Mouse (Mus musculus) midbrain, embryonic 10.5 days (tissue): ENCODE results near the gene Ube2o. TPM values are rescaled to one million over a fixed set of nuclear protein-coding genes. Genes with fewer than 3 reads are reported as not detected.

ENCODE experiments used
- DNase-seq: peaks from one replicate; pipeline ENCODE4 v3.0.0-alpha.2; 2017; ENCODE audit warnings: low spot score
- H3K27ac ChIP-seq: fragments of 300-500 bp; sonication (generic); replicated peaks from 2 replicates; pipeline ENCODE4 v1.5.1; 2016; ENCODE audit warnings: mild to moderate bottlenecking
- H3K27me3 ChIP-seq: fragments of 300-500 bp; sonication (generic); 2 replicates; pipeline ENCODE4 v1.6.1; 2016; ENCODE audit warnings: low read depth, mild to moderate bottlenecking; ENCODE audit not compliant: poor library complexity, severe bottlenecking
- H3K36me3 ChIP-seq: fragments of 300-500 bp; sonication (generic); 2 replicates; pipeline ENCODE4 v1.6.1; 2016; ENCODE audit warnings: mild to moderate bottlenecking, moderate library complexity
- H3K4me1 ChIP-seq: fragments of 300-500 bp; sonication (generic); 2 replicates; pipeline ENCODE4 v1.6.1; 2016
- H3K4me3 ChIP-seq: fragments of 300-500 bp; sonication (generic); 2 replicates; pipeline ENCODE4 v1.5.1; 2016; ENCODE audit warnings: mild to moderate bottlenecking, moderate library complexity
- H3K9me3 ChIP-seq: fragments of 300-500 bp; sonication (generic); replicated peaks from 2 replicates; pipeline ENCODE4 v1.6.1; 2016; ENCODE audit warnings: mild to moderate bottlenecking
- WGBS: fragments of 180-500 bp; shearing (Covaris S2); methylation state at CpG from one replicate; pipeline ENCODE4 v1.1.7; 2016; 5-methylcytosine and 5-hydroxymethylcytosine counted together
- polyA plus RNA-seq: library from polyadenylated mRNA; unstranded; fragments of >200 nt; fragmentation: Nextera tagmentation; extraction: Ambion mirVana; gene quantifications from 2 replicates; pipeline ENCODE4 v1.2.1, GENCODE M21; 2016

The Ube2o gene
- 8.3 and 8.7 TPM in 2 replicates for polyA plus RNA-seq

- H3K27ac ChIP-seq, result peak within 1 kb of the TSS; percentile 93
- peak; percentile 87 for DNase-seq
- H3K4me1 ChIP-seq, result peaks cover 38% of the 10 kb centered on the region
- no peaks in the 10 kb centered on the region for H3K9me3 ChIP-seq
- peak within 1 kb of the TSS; percentile 96 for H3K4me3 ChIP-seq
- H3K27me3 ChIP-seq, result no peaks in the 10 kb centered on the region
- WGBS, result under 1% methylated on average over 51 of the region's 51 CpGs
- H3K36me3 ChIP-seq, result peaks cover 6% of the 10 kb centered on the region
Observed at GRCm38 (mm10) chr11:116581376-116581814, at the start of gene Ube2o. Ube2o (minus strand) TSS chr11:116581447.

- peaks cover 2% of the 10 kb centered on the region for H3K27me3 ChIP-seq
- DNase-seq, result no peak
- H3K4me1 ChIP-seq, result peaks cover 21% of the 10 kb centered on the region
- WGBS, result 69% methylated on average over 12 of the region's 12 CpGs
- H3K9me3 ChIP-seq, result no peaks in the 10 kb centered on the region
- H3K27ac ChIP-seq, result peak overlapping the region; percentile 49; the same call in 1 of the 2 replicates
- H3K4me3 ChIP-seq, result no peak overlapping the region
- no peaks in the 10 kb centered on the region for H3K36me3 ChIP-seq
Observed at GRCm38 (mm10) chr11:116630171-116630965, 49.1 kb upstream of the Ube2o start.

GRCm38 (mm10) chr11:116629472-116629871 lies 48.2 kb upstream of the Ube2o start:
- H3K4me3 ChIP-seq, result no peak overlapping the region
- no peak for DNase-seq
- no peaks in the 10 kb centered on the region for H3K36me3 ChIP-seq
- no peaks in the 10 kb centered on the region for H3K9me3 ChIP-seq
- 87% methylated on average over 6 of the region's 6 CpGs for WGBS
- H3K27ac ChIP-seq, result no peak overlapping the region
- H3K4me1 ChIP-seq, result peaks cover 24% of the 10 kb centered on the region
- H3K27me3 ChIP-seq, result peaks cover 10% of the 10 kb centered on the region

- Histone ChIP-seq H3K4me3 (no peak overlapping the region), H3K36me3 (no peaks in the 10 kb centered on the region), H3K27ac (no peak overlapping the region), H3K27me3 (peaks cover 18% of the 10 kb centered on the region), H3K9me3 (no peaks in the 10 kb centered on the region), H3K4me1 (peaks cover 32% of the 10 kb centered on the region)
- DNase-seq, result peak; percentile 85
- WGBS, result 65% methylated on average over 9 of the region's 9 CpGs
Observed at GRCm38 (mm10) chr11:116628712-116629111, 47.5 kb upstream of the Ube2o start.

- 38% methylated on average over 10 of the region's 10 CpGs for WGBS
- Histone ChIP-seq H3K4me3 (no peak overlapping the region), H3K9me3 (no peaks in the 10 kb centered on the region), H3K27me3 (peaks cover 32% of the 10 kb centered on the region), H3K27ac (no peak overlapping the region), H3K36me3 (no peaks in the 10 kb centered on the region), H3K4me1 (peaks cover 44% of the 10 kb centered on the region)
- DNase-seq, result no peak
Observed at GRCm38 (mm10) chr11:116627072-116628020, 46.1 kb upstream of the Ube2o start.

- DNase-seq, result no peak
- H3K9me3 ChIP-seq, result no peaks in the 10 kb centered on the region
- H3K27me3 ChIP-seq, result peaks cover 40% of the 10 kb centered on the region
- H3K36me3 ChIP-seq, result no peaks in the 10 kb centered on the region
- no peak within 1 kb of the TSS for H3K4me3 ChIP-seq
- WGBS, result 73% methylated on average over 10 of the region's 10 CpGs
- no peak within 1 kb of the TSS for H3K27ac ChIP-seq
- peaks cover 49% of the 10 kb centered on the region for H3K4me1 ChIP-seq
Observed at GRCm38 (mm10) chr11:116626299-116627071, 45.2 kb upstream of the Ube2o start, which contains the start of gene Rhbdf2. Rhbdf2 (minus strand) TSS chr11:116627019.

GRCm38 (mm10) chr11:116625081-116626000 lies 44.1 kb upstream of the Ube2o start:
- Histone ChIP-seq H3K4me1 (peaks cover 50% of the 10 kb centered on the region), H3K9me3 (no peaks in the 10 kb centered on the region), H3K27me3 (peaks cover 52% of the 10 kb centered on the region), H3K27ac (no peak overlapping the region), H3K36me3 (no peaks in the 10 kb centered on the region), H3K4me3 (no peak overlapping the region)
- peak; percentile 67 for DNase-seq
- WGBS, result 72% methylated on average over 17 of the region's 17 CpGs

GRCm38 (mm10) chr11:116624131-116624832 lies 43.0 kb upstream of the Ube2o start:
- Histone ChIP-seq H3K4me1 (peaks cover 50% of the 10 kb centered on the region), H3K27me3 (peaks cover 53% of the 10 kb centered on the region)
- DNase-seq, result peak; percentile 85

GRCm38 (mm10) chr11:116623281-116624124 lies 42.3 kb upstream of the Ube2o start:
- Histone ChIP-seq H3K9me3 (no peaks in the 10 kb centered on the region), H3K4me3 (peak overlapping the region; percentile 73), H3K27me3 (peaks cover 53% of the 10 kb centered on the region), H3K27ac (peak overlapping the region; percentile 67), H3K4me1 (peaks cover 47% of the 10 kb centered on the region), H3K36me3 (no peaks in the 10 kb centered on the region)
- no peak for DNase-seq
- WGBS, result 6% methylated on average over 40 of the region's 40 CpGs

More at GRCm38 (mm10) chr11:116624131-116624832, 43.0 kb upstream of the Ube2o start:
- 12% methylated on average over 42 of the region's 42 CpGs for WGBS
- no peaks in the 10 kb centered on the region for H3K9me3 ChIP-seq
- H3K27ac ChIP-seq, result peak overlapping the region; percentile 67
- peak overlapping the region; percentile 73 for H3K4me3 ChIP-seq
- H3K36me3 ChIP-seq, result no peaks in the 10 kb centered on the region

GRCm38 (mm10) chr11:116621258-116621704 lies 40.0 kb upstream of the Ube2o start:
- H3K9me3 ChIP-seq, result no peaks in the 10 kb centered on the region
- H3K27ac ChIP-seq, result no peak overlapping the region
- peaks cover 53% of the 10 kb centered on the region for H3K27me3 ChIP-seq
- no peaks in the 10 kb centered on the region for H3K36me3 ChIP-seq
- H3K4me1 ChIP-seq, result peaks cover 53% of the 10 kb centered on the region
- DNase-seq, result no peak
- no peak overlapping the region for H3K4me3 ChIP-seq
- 65% methylated on average over 6 of the region's 6 CpGs for WGBS
